29 mouse cellular contexts compared by ENCODE assay signal in the genomic region with DNA sequence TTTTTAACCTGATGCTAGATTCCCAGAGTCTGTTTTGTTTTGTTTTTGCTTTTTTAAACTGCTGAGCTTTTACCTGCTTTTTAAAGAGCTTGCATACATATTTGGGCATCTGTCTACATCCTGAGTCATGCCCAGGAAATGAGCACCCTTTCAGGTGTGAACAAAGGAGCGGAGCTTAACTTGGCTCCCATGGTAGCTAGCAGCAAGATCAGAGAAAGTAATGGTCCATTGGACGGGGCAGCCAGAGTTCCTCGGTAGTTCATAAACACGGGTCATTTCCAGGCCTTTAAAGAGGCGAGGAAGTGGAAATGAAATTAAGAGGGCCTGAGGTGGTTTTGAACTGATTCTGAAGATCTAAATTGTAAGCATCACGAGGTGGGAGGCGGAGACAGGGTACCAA. TPM values are rescaled to one million over a fixed set of nuclear protein-coding genes. Genes with fewer than 3 reads are reported as not detected.
DNase-seq lines count a peak whose midpoint lies in the region; ATAC-seq and TF ChIP-seq lines count a peak whose summit lies in the region.
"Had no signal": no experiment of that assay in that cellular context is flagged by ENCODE, and none has a peak within 500 bp of the region (broad histone marks: within the 10 kb centered on the region; RNA-seq: fewer than 3 reads in every experiment).

No protein-coding gene starts in this region.

- no peak overlapping the region for H3K4me3 ChIP-seq in gastrocnemius, adult 2 months
- no peak overlapping the region for H3K4me3 ChIP-seq in kidney, postnatal 0 days (replicated peaks; ENCODE audit: low read depth, low read length)
- no peak overlapping the region for H3K4me3 ChIP-seq in brown adipose tissue, adult 24 weeks (ENCODE audit: insufficient read depth, low read depth, low read length)
- H3K4me3 ChIP-seq: heart, embryonic 10.5 days; heart, embryonic 15.5 days; hindbrain, embryonic 12.5 days; layer of hippocampus, adult 2 months; liver, embryonic 12.5 days; midbrain, embryonic 13.5 days; neural tube, embryonic 15.5 days had no signal

- H3K4me2 ChIP-seq in kidney, postnatal 0 days (ENCODE audit: low read length) = no peak overlapping the region
- H3K4me2 ChIP-seq: heart, embryonic 15.5 days; hindbrain, embryonic 12.5 days; liver, embryonic 12.5 days; midbrain, embryonic 13.5 days; neural tube, embryonic 15.5 days had no signal

- no peaks in the 10 kb centered on the region for H3K27me3 ChIP-seq in kidney, postnatal 0 days (ENCODE audit: insufficient read depth, low read length)
- H3K27me3 ChIP-seq in splenic B cell, adult 2 months (ENCODE audit: control insufficient read depth, insufficient read depth, low read length, poor library complexity, severe bottlenecking) = no peaks in the 10 kb centered on the region
- H3K27me3 ChIP-seq: heart, embryonic 15.5 days; hindbrain, embryonic 12.5 days; liver, embryonic 12.5 days; midbrain, embryonic 13.5 days; neural tube, embryonic 15.5 days had no signal

- H3K36me3 ChIP-seq in kidney, postnatal 0 days (ENCODE audit: insufficient read depth, low read length) = no peaks in the 10 kb centered on the region
- H3K36me3 ChIP-seq in splenic B cell, adult 2 months (ENCODE audit: control insufficient read depth, insufficient read depth, low read length, poor library complexity, severe bottlenecking) = peaks cover 17% of the 10 kb centered on the region
- H3K36me3 ChIP-seq: heart, embryonic 15.5 days; hindbrain, embryonic 12.5 days; midbrain, embryonic 13.5 days; neural tube, embryonic 15.5 days had no signal

- H3K27ac ChIP-seq in gastrocnemius, adult 2 months = peak overlapping the region; percentile 35; the same call in 1 of the 2 replicates
- H3K27ac ChIP-seq in kidney, postnatal 0 days = no peak overlapping the region
- H3K27ac ChIP-seq in brown adipose tissue, adult 24 weeks (replicated peaks; ENCODE audit: low read depth, low read length) = peak overlapping the region; percentile 23
- H3K27ac ChIP-seq: heart, embryonic 10.5 days; heart, embryonic 15.5 days; hindbrain, embryonic 12.5 days; hindbrain, postnatal 0 days; layer of hippocampus, adult 2 months; liver, embryonic 12.5 days; macrophage; midbrain, embryonic 13.5 days; neural tube, embryonic 15.5 days had no signal

- H3K9me3 ChIP-seq in kidney, postnatal 0 days (replicated peaks; ENCODE audit: low read length) = no peaks in the 10 kb centered on the region
- H3K9me3 ChIP-seq: heart, embryonic 10.5 days; heart, embryonic 15.5 days; hindbrain, embryonic 12.5 days; liver, embryonic 12.5 days; midbrain, embryonic 13.5 days; neural tube, embryonic 15.5 days had no signal

- no peak for TF ChIP-seq CTCF in gastrocnemius, adult 2 months (IDR thresholded peaks at IDR 0.05)
- TF ChIP-seq CTCF in kidney, postnatal 0 days (IDR thresholded peaks at IDR 0.05; ENCODE audit: low read depth) = no peak

- intact Hi-C loops in gastrocnemius, adult 2 months (cut with DNase I) = no loop called here

- no peak for DNase-seq in gastrocnemius, adult 2 months
- DNase-seq in gastrocnemius, adult 18-20 months (ENCODE audit: low spot score) = no peak
- peak; percentile 46 for DNase-seq in kidney, postnatal 0 days (ENCODE audit: low spot score)
- DNase-seq in kidney, postnatal 10 days = no peak
- peak; percentile 31 for DNase-seq in splenic B cell, adult 2 months (ENCODE audit: low read depth, low spot score)
- no peak for DNase-seq in frontal cortex, postnatal 25 days (ENCODE audit: low spot score in 2 of 2)
- DNase-seq in spleen, postnatal 36 days (ENCODE audit: low spot score in 2 of 2) = no peak
- DNase-seq: adrenal gland, adult 8-10 months; cerebellum, adult 11 months; cerebellum, adult 9-10 months; cerebellum, postnatal 36 days; gastrocnemius, postnatal 10 days; heart, postnatal 36 days; kidney, postnatal 36 days; liver, postnatal 0 days; spleen, adult 18-20 months; thymus, adult 2 months had no signal

- ATAC-seq in kidney, postnatal 0 days (replicated peaks; ENCODE audit: low FRiP score, low read depth) = no peak
- ATAC-seq: forebrain, embryonic 14.5 days; hindbrain, postnatal 0 days; intestine, postnatal 0 days; liver, embryonic 12.5 days; liver, postnatal 0 days; midbrain, embryonic 13.5 days had no signal

- no peak overlapping the region for H3K9ac ChIP-seq in kidney, postnatal 0 days (ENCODE audit: low read depth, low read length)
- H3K9ac ChIP-seq: heart, embryonic 15.5 days; hindbrain, embryonic 12.5 days; liver, embryonic 12.5 days; liver, postnatal 0 days; midbrain, embryonic 13.5 days; neural tube, embryonic 15.5 days had no signal

- H3K4me1 ChIP-seq in kidney, postnatal 0 days (replicated peaks; ENCODE audit: insufficient read depth, low read length) = peaks cover 6% of the 10 kb centered on the region
- H3K4me1 ChIP-seq in brown adipose tissue, adult 24 weeks (ENCODE audit: control insufficient read depth, insufficient read depth, insufficient read length, low read length) = peaks cover 15% of the 10 kb centered on the region
- H3K4me1 ChIP-seq: heart, embryonic 15.5 days; hindbrain, embryonic 12.5 days; liver, embryonic 12.5 days; midbrain, embryonic 13.5 days; neural tube, embryonic 15.5 days had no signal

- WGBS in kidney, postnatal 0 days = 34% methylated on average over 7 of the region's 7 CpGs

RNA-seq across cellular contexts. Expression of gene Fam208a, which starts 38.0 kb away (rescaled TPM):
- total RNA-seq in gastrocnemius, adult 2 months (2021) = 1 to 10 TPM; 4.6 to 6.9 TPM
- 1 to 10 TPM; 3.6 to 4.8 TPM for total RNA-seq in gastrocnemius, adult 18-20 months (2021)
- 9.5 and 9.7 TPM in 2 replicates for polyA plus RNA-seq in kidney, postnatal 0 days (2015; fragmentation: Nextera tagmentation; extraction: Ambion mirVana)
- polyA plus RNA-seq in brown adipose tissue, adult 24 weeks (2012; ENCODE audit: insufficient read depth, insufficient read length, missing spikeins) = 9.5 and 13.1 TPM in 2 replicates

Comparison
In these comparisons a context has a peak if more than half of its experiments do, and no peak if none do; other contexts are left out.
1. DNase-seq: peak in kidney, postnatal 0 days (single experiment) and splenic B cell, adult 2 months (single experiment); none in gastrocnemius, adult 2 months (single experiment), gastrocnemius, adult 18-20 months (single experiment), kidney, postnatal 10 days (single experiment), frontal cortex, postnatal 25 days (0 of 2) and spleen, postnatal 36 days (0 of 2).